Mouse (Mus musculus): ENCODE data around the gene Draxin. TPM values are rescaled to one million over a fixed set of nuclear protein-coding genes. Genes with fewer than 3 reads are reported as not detected.
"Not testable (repeated sequence)": the region's sequence is repeated elsewhere in the genome, so short reads cannot be mapped to it uniquely, and the experiment has no call there.

The Draxin gene
- total RNA-seq, 2 experiments from 2014 or later = 0.46 to 1.2 TPM

GRCm38 (mm10) chr4:148121362-148121761 lies 9.1 kb downstream of the Draxin start:
- intact Hi-C loops (cut with DNase I) = no loop called here
- peak; percentile 74 to 83 for DNase-seq (ENCODE audit: low spot score in 2 of 2)

- intact Hi-C loops (cut with DNase I) = no loop called here
Observed at GRCm38 (mm10) chr4:148120555-148120954, 9.9 kb downstream of the Draxin start.

GRCm38 (mm10) chr4:148119578-148119977 lies 10.9 kb downstream of the Draxin start:
- DNase-seq (ENCODE audit: low spot score in 2 of 2); intact Hi-C loops (cut with DNase I): not testable (repeated sequence)

More at GRCm38 (mm10) chr4:148120555-148120954, 9.9 kb downstream of the Draxin start:
- DNase-seq (ENCODE audit: low spot score in 2 of 2) = no peak

GRCm38 (mm10) chr4:148117392-148117791 lies 13.1 kb downstream of the Draxin start:
- no peak for DNase-seq (ENCODE audit: low spot score in 2 of 2)
- intact Hi-C loops (cut with DNase I) = no loop called here

GRCm38 (mm10) chr4:148116657-148117056 lies 13.8 kb downstream of the Draxin start:
- intact Hi-C loops (cut with DNase I) = no loop called here
- DNase-seq (ENCODE audit: low spot score in 2 of 2) = no peak

- intact Hi-C loops (cut with DNase I) = loop anchor here (2.0 kb wide), 2 partner anchors 37 to 51 kb away; partner anchors contain the start of gene Fbxo6
- no peak for DNase-seq (ENCODE audit: low spot score in 2 of 2)
Observed at GRCm38 (mm10) chr4:148115467-148115866, 15.0 kb downstream of the Draxin start.

- DNase-seq (ENCODE audit: low spot score in 2 of 2) = peak; percentile 75 to 83
- intact Hi-C loops (cut with DNase I) = loop anchor here (2.0 kb wide), 2 partner anchors 38 to 52 kb away; partner anchors contain the start of gene Fbxo6
Observed at GRCm38 (mm10) chr4:148114758-148115391, 15.6 kb downstream of the Draxin start.

GRCm38 (mm10) chr4:148112519-148112918 lies 18.0 kb downstream of the Draxin start:
- intact Hi-C loops (cut with DNase I) = no loop called here

GRCm38 (mm10) chr4:148109215-148109614 lies 21.3 kb downstream of the Draxin start:
- DNase-seq (ENCODE audit: low spot score in 2 of 2) = no peak
- intact Hi-C loops (cut with DNase I) = loop anchor here (10.0 kb wide), 1 partner anchor 316 kb away; no protein-coding TSS in a partner anchor

More at GRCm38 (mm10) chr4:148112519-148112918, 18.0 kb downstream of the Draxin start:
- no peak for DNase-seq (ENCODE audit: low spot score in 2 of 2)

- DNase-seq (ENCODE audit: low spot score in 2 of 2) = no peak
- intact Hi-C loops (cut with DNase I) = loop anchor here (10.0 kb wide), 1 partner anchor 316 kb away; no protein-coding TSS in a partner anchor
Observed at GRCm38 (mm10) chr4:148108565-148109100, 21.9 kb downstream of the Draxin start.

GRCm38 (mm10) chr4:148107621-148108291 lies 22.7 kb downstream of the Draxin start:
- DNase-seq (ENCODE audit: low spot score in 2 of 2) = no peak
- intact Hi-C loops (cut with DNase I) = loop anchor here (10.0 kb wide), 1 partner anchor 317 kb away; no protein-coding TSS in a partner anchor

GRCm38 (mm10) chr4:148104146-148104545 lies 26.4 kb downstream of the Draxin start:
- intact Hi-C loops (cut with DNase I) = loop anchor here (10.0 kb wide), 1 partner anchor 321 kb away; no protein-coding TSS in a partner anchor
- no peak for DNase-seq (ENCODE audit: low spot score in 2 of 2)

- intact Hi-C loops (cut with DNase I) = loop anchor here (10.0 kb wide), 1 partner anchor 323 kb away; no protein-coding TSS in a partner anchor
- peak; percentile 77 to 78 for DNase-seq (ENCODE audit: low spot score in 2 of 2)
Observed at GRCm38 (mm10) chr4:148101801-148102527, 28.5 kb downstream of the Draxin start.

GRCm38 (mm10) chr4:148098666-148099065 lies 31.8 kb downstream of the Draxin start:
- no peak for DNase-seq (ENCODE audit: low spot score in 2 of 2)
- intact Hi-C loops (cut with DNase I) = no loop called here

GRCm38 (mm10) chr4:148097936-148098335 lies 32.6 kb downstream of the Draxin start:
- no peak for DNase-seq (ENCODE audit: low spot score in 2 of 2)
- intact Hi-C loops (cut with DNase I) = no loop called here

- no peak for DNase-seq (ENCODE audit: low spot score in 2 of 2)
- intact Hi-C loops (cut with DNase I) = no loop called here
Observed at GRCm38 (mm10) chr4:148095081-148095480, 35.4 kb downstream of the Draxin start.

GRCm38 (mm10) chr4:148094161-148094560 lies 36.3 kb downstream of the Draxin start:
- DNase-seq (ENCODE audit: low spot score in 2 of 2) = no peak
- intact Hi-C loops (cut with DNase I) = no loop called here

- no peak for DNase-seq (ENCODE audit: low spot score in 2 of 2)
- intact Hi-C loops (cut with DNase I) = no loop called here
Observed at GRCm38 (mm10) chr4:148092551-148093271, 37.8 kb downstream of the Draxin start.

- no peak for DNase-seq (ENCODE audit: low spot score in 2 of 2)
- intact Hi-C loops (cut with DNase I) = no loop called here
Observed at GRCm38 (mm10) chr4:148091181-148091580, 39.3 kb downstream of the Draxin start.

All from left cerebral cortex, postnatal 14 days (tissue).